In genomic region chr13:104286897-104287309, GRCm38 (mm10) we compare ENCODE assay signal across 8 mouse cellular contexts. TPM values are rescaled to one million over a fixed set of nuclear protein-coding genes. Genes with fewer than 3 reads are reported as not detected.
A peak's percentile ranks its signal among the peaks of the same experiment; 100 is the strongest.
DNase-seq lines count a peak whose midpoint lies in the region; ATAC-seq and TF ChIP-seq lines count a peak whose summit lies in the region.

No protein-coding gene starts in this region.

- no peak overlapping the region for H3K27ac ChIP-seq in cortical plate, adult 2 months (ENCODE audit: insufficient read depth, low read length)
- peak overlapping the region; percentile 89 for H3K27ac ChIP-seq in gastrocnemius, adult 2 months
- H3K27ac ChIP-seq in hindbrain, embryonic 16.5 days (ENCODE audit: low read depth, low read length): peak overlapping the region; percentile 77

- H3K4me2 ChIP-seq in hindbrain, embryonic 16.5 days (ENCODE audit: low read length): peak overlapping the region; percentile 82

- peak; percentile 82 for ATAC-seq in activated CD4-positive, CD25-positive, alpha-beta regulatory T cell, adult 4 months
- ATAC-seq in hindbrain, embryonic 16.5 days: peak; percentile 96

- no peaks in the 10 kb centered on the region; the same call in 1 of the 2 replicates for H3K4me1 ChIP-seq in cortical plate, adult 2 months (ENCODE audit: control insufficient read depth, insufficient read depth, low read length)
- H3K4me1 ChIP-seq in hindbrain, embryonic 16.5 days (ENCODE audit: control insufficient read depth, insufficient read depth, low read depth, low read length): peaks cover 13% of the 10 kb centered on the region

- TF ChIP-seq POLR2A in cortical plate, adult 2 months (IDR thresholded peaks at IDR 0.05; ENCODE audit: extremely low read depth, insufficient read depth, low read length): peak; percentile 74; the same call in 1 of the 2 replicates

- H3K4me3 ChIP-seq in cortical plate, adult 2 months (ENCODE audit: insufficient read depth, low read length): peak overlapping the region; percentile 28
- peak overlapping the region; percentile 83 for H3K4me3 ChIP-seq in gastrocnemius, adult 2 months
- peak overlapping the region; percentile 42 for H3K4me3 ChIP-seq in hindbrain, embryonic 16.5 days (ENCODE audit: low read length)

- H3K27me3 ChIP-seq in hindbrain, embryonic 16.5 days (replicated peaks; ENCODE audit: control insufficient read depth, insufficient read depth, low read length): no peaks in the 10 kb centered on the region

- 1% methylated on average over 10 of the region's 10 CpGs for WGBS in hindbrain, embryonic 16.5 days

- H3K9me3 ChIP-seq in hindbrain, embryonic 16.5 days (ENCODE audit: control insufficient read depth, low read length): no peaks in the 10 kb centered on the region

- no peaks in the 10 kb centered on the region for H3K36me3 ChIP-seq in hindbrain, embryonic 16.5 days (ENCODE audit: control insufficient read depth, insufficient read depth, low read length)

- peak; percentile 92 for DNase-seq in gastrocnemius, adult 2 months
- peak; percentile 78 to 86 for DNase-seq in left cerebral cortex, adult 18-20 months (ENCODE audit: low spot score in 2 of 2)
- DNase-seq in lung, postnatal 4 days: peak; percentile 92 to 94
- DNase-seq in retina, postnatal 7 days (ENCODE audit: low read depth, low spot score): peak; percentile 46
- peak; percentile 67 to 86 for DNase-seq in urinary bladder, adult 18-20 months (ENCODE audit: low spot score in 2 of 2)

- H3K9ac ChIP-seq in hindbrain, embryonic 16.5 days (ENCODE audit: low read depth, low read length): peak overlapping the region; percentile 53

- intact Hi-C loops in gastrocnemius, adult 2 months (cut with DNase I): loop anchor here (5.0 kb wide), 1 partner anchor 60 kb away; the partner anchor contains the start of genes Cenpk and Ppwd1

- no peak for TF ChIP-seq CTCF in cortical plate, adult 2 months (IDR thresholded peaks at IDR 0.05; ENCODE audit: extremely low read depth, insufficient read depth, low read length)
- TF ChIP-seq CTCF in gastrocnemius, adult 2 months (IDR thresholded peaks at IDR 0.05): no peak

RNA-seq across cellular contexts. Expression of gene Adamts6, which starts 0.7 kb away (rescaled TPM):
- 10 to 100 TPM; 16.3 to 19.1 TPM for polyA plus RNA-seq in activated CD4-positive, CD25-positive, alpha-beta regulatory T cell, adult 4 months (2017; shearing (Covaris generic))
- polyA plus RNA-seq in cortical plate, adult 2 months (2012; rRNA removed): 2.0 and 2.2 TPM in 2 replicates
- total RNA-seq in gastrocnemius, adult 2 months (2021): 1 to 10 TPM in 1 of 2 experiments, under 1 TPM in 1; 0.84 to 1.5 TPM
- polyA plus RNA-seq in hindbrain, embryonic 16.5 days (2015; fragmentation: Nextera tagmentation; extraction: Ambion mirVana): 1.2 and 1.8 TPM in 2 replicates
- total RNA-seq in left cerebral cortex, adult 18-20 months (2021): 1 to 10 TPM; 4.9 to 5.1 TPM

RNA-seq across cellular contexts. Expression of gene Ppwd1, which starts 58.3 kb away (rescaled TPM):
- polyA plus RNA-seq in activated CD4-positive, CD25-positive, alpha-beta regulatory T cell, adult 4 months (2017; shearing (Covaris generic)): 10 to 100 TPM; 13.6 to 15.5 TPM
- polyA plus RNA-seq in cortical plate, adult 2 months (2012; rRNA removed): 6.9 and 7.4 TPM in 2 replicates
- total RNA-seq in gastrocnemius, adult 2 months (2021): 1 to 10 TPM; 7.5 to 8.1 TPM
- polyA plus RNA-seq in hindbrain, embryonic 16.5 days (2015; fragmentation: Nextera tagmentation; extraction: Ambion mirVana): 6.8 and 7.6 TPM in 2 replicates
- total RNA-seq in left cerebral cortex, adult 18-20 months (2021): 10 to 100 TPM; 11.0 to 13.2 TPM

RNA-seq across cellular contexts. Expression of gene Cenpk, which starts 58.5 kb away (rescaled TPM):
- 10 to 100 TPM; 10.5 to 12.5 TPM for polyA plus RNA-seq in activated CD4-positive, CD25-positive, alpha-beta regulatory T cell, adult 4 months (2017; shearing (Covaris generic))
- 1.2 and 1.6 TPM in 2 replicates for polyA plus RNA-seq in cortical plate, adult 2 months (2012; rRNA removed)
- under 1 TPM in 1 of 2 experiments, not detected in 1; 0.41 TPM for total RNA-seq in gastrocnemius, adult 2 months (2021)
- polyA plus RNA-seq in hindbrain, embryonic 16.5 days (2015; fragmentation: Nextera tagmentation; extraction: Ambion mirVana): 11.8 and 13.7 TPM in 2 replicates
- 1 to 10 TPM; 1.1 to 1.3 TPM for total RNA-seq in left cerebral cortex, adult 18-20 months (2021)

Comparison
In these comparisons a context has a peak if more than half of its experiments do, and no peak if none do; other contexts are left out.
1. H3K4me3 ChIP-seq: peak in every context shown above with its lines; median percentile 83 in gastrocnemius, adult 2 months; 42 in hindbrain, embryonic 16.5 days; 28 in cortical plate, adult 2 months.